Mouse (Mus musculus) gonadal fat pad, adult 2 months (tissue): Measurements from ENCODE around the gene Npas2. TPM values are rescaled to one million over a fixed set of nuclear protein-coding genes. Genes with fewer than 3 reads are reported as not detected.

Experiments used
- DNase-seq: peaks from one replicate; pipeline ENCODE4 v3.0.0-alpha.2; 2012; ENCODE audit warnings: low read depth
- polyA plus RNA-seq: library from polyadenylated mRNA; depleted of rRNA; stranded (reverse); fragments of >200 nt; gene quantifications from 2 replicates; pipeline ENCODE4 v1.2.3, GENCODE M21; 2012

Npas2 gene
- polyA plus RNA-seq, 1 experiment: 3.7 TPM

GRCm38 (mm10) chr1:39335561-39336196, 142.1 kb downstream of the Npas2 start:
- no peak for DNase-seq

GRCm38 (mm10) chr1:39336788-39337187, 143.3 kb downstream of the Npas2 start:
- DNase-seq: no peak

GRCm38 (mm10) chr1:39338831-39339230, 145.3 kb downstream of the Npas2 start:
- no peak for DNase-seq

GRCm38 (mm10) chr1:39339455-39339854, 145.9 kb downstream of the Npas2 start:
- DNase-seq: no peak

- no peak for DNase-seq
Observed at GRCm38 (mm10) chr1:39340156-39340555, 146.6 kb downstream of the Npas2 start.

- no peak for DNase-seq
Observed at GRCm38 (mm10) chr1:39340647-39341046, 147.1 kb downstream of the Npas2 start.

- no peak for DNase-seq
Observed at GRCm38 (mm10) chr1:39341807-39342206, 148.3 kb downstream of the Npas2 start.

- DNase-seq: no peak
Observed at GRCm38 (mm10) chr1:39343242-39343641, 149.7 kb downstream of the Npas2 start.

GRCm38 (mm10) chr1:39344981-39345600, 151.6 kb downstream of the Npas2 start:
- no peak for DNase-seq

- DNase-seq: no peak
Observed at GRCm38 (mm10) chr1:39349001-39349400, 155.5 kb downstream of the Npas2 start.

GRCm38 (mm10) chr1:39349427-39349826, 155.9 kb downstream of the Npas2 start:
- no peak for DNase-seq

GRCm38 (mm10) chr1:39361754-39362514, 168.4 kb downstream of the Npas2 start:
- no peak for DNase-seq

- DNase-seq: no peak
Observed at GRCm38 (mm10) chr1:39362515-39362893, 169.0 kb downstream of the Npas2 start.

- DNase-seq: no peak
Observed at GRCm38 (mm10) chr1:39365562-39365961, 172.0 kb downstream of the Npas2 start.

- DNase-seq: no peak
Observed at GRCm38 (mm10) chr1:39367045-39367444, 173.5 kb downstream of the Npas2 start.

GRCm38 (mm10) chr1:39367601-39368266, 174.2 kb downstream of the Npas2 start, which contains the start of gene Rpl31:
TSS of gene Rpl31 (plus strand) at chr1:39367842.
- peak; percentile 62 for DNase-seq

GRCm38 (mm10) chr1:39368267-39368841, 174.8 kb downstream of the Npas2 start:
- no peak for DNase-seq

- DNase-seq: no peak
Observed at GRCm38 (mm10) chr1:39370431-39370830, 176.9 kb downstream of the Npas2 start.

- DNase-seq: no peak
Observed at GRCm38 (mm10) chr1:39372220-39372843, 178.8 kb downstream of the Npas2 start.

GRCm38 (mm10) chr1:39373378-39373777, 179.8 kb downstream of the Npas2 start:
- no peak for DNase-seq

- no peak for DNase-seq
Observed at GRCm38 (mm10) chr1:39374231-39374809, 180.8 kb downstream of the Npas2 start.
